Mouse (Mus musculus): Measurements from ENCODE around the gene Zbtb20.

GRCm38 (mm10) chr16:43661576-43661975 is 785.9 kb downstream of the Zbtb20 start:
- TF ChIP-seq CTCF (IDR thresholded peaks at IDR 0.05; ENCODE audit: low read depth, low read length), result no peak
- no peak for TF ChIP-seq GATA1 (IDR thresholded peaks at IDR 0.05; ENCODE audit: borderline replicate concordance, low read length)
- no peak for TF ChIP-seq GATA2 (IDR thresholded peaks at IDR 0.05; ENCODE audit: borderline replicate concordance, low read depth, low read length)

Data from G1E (cell line).